In the genomic region with DNA sequence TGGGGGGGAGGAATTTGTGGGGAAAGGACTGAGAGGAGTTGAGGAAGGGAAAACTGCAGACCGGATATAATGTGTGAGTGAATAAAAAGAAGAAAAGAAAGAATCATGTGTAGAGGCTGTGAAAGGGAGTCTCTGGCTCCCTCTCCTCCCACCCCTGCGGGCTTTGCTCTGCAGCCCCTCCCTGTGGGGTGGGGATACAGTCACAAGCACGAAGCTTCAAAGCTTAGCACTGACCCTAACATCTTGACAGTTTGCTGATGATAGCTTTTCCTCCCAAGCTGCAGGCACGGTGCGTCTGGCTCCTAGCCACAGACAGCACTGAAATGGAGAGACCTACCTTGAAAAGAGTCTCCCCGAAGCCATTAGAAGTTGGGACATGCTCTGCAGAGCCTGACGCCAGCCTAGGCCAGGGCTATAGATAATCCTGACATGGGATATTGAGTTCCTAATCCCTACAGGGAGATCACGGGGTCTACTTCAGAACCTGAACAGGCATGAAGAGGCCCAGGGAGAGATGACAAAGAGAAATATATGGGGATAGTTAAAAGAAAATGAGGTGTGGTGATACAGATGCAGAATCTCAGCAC, we compare ENCODE assay signal across 27 mouse cellular contexts. TPM values are rescaled to one million over a fixed set of nuclear protein-coding genes. Genes with fewer than 3 reads are reported as not detected.
A peak's percentile ranks its signal among the peaks of the same experiment; 100 is the strongest.
DNase-seq lines count a peak whose midpoint lies in the region; ATAC-seq and TF ChIP-seq lines count a peak whose summit lies in the region.
"Had no signal": no experiment of that assay in that cellular context is flagged by ENCODE, and none has a peak within 500 bp of the region (broad histone marks: within the 10 kb centered on the region; RNA-seq: fewer than 3 reads in every experiment).

No protein-coding gene starts in this region.

- H3K9me3 ChIP-seq in kidney, embryonic 15.5 days (replicated peaks) = no peaks in the 10 kb centered on the region
- H3K9me3 ChIP-seq in stomach, postnatal 0 days (ENCODE audit: control insufficient read depth, low read length) = no peaks in the 10 kb centered on the region
- H3K9me3 ChIP-seq: forebrain, embryonic 15.5 days had no signal

- peak; percentile 55 for ATAC-seq in kidney, embryonic 15.5 days (replicated peaks; ENCODE audit: low FRiP score)
- ATAC-seq in stomach, postnatal 0 days (ENCODE audit: low FRiP score, low TSS enrichment) = peak; percentile 47; the same call in 1 of the 2 replicates
- ATAC-seq: forebrain, embryonic 15.5 days; hindbrain, postnatal 0 days had no signal

- H3K27me3 ChIP-seq in kidney, embryonic 15.5 days = no peaks in the 10 kb centered on the region
- no peaks in the 10 kb centered on the region for H3K27me3 ChIP-seq in kidney, adult 2 months (replicated peaks; ENCODE audit: control insufficient read depth, insufficient read depth, low read length)
- no peaks in the 10 kb centered on the region for H3K27me3 ChIP-seq in liver, adult 2 months (ENCODE audit: control insufficient read depth, insufficient read depth, low read length)
- no peaks in the 10 kb centered on the region for H3K27me3 ChIP-seq in stomach, postnatal 0 days (ENCODE audit: control insufficient read depth, insufficient read depth, low read length)
- H3K27me3 ChIP-seq: embryonic facial prominence, embryonic 12.5 days; forebrain, embryonic 15.5 days; heart, embryonic 15.5 days; hindbrain, embryonic 13.5 days had no signal

- 29% methylated on average over 8 of the region's 8 CpGs for WGBS in kidney, embryonic 15.5 days
- 28% methylated on average over 8 of the region's 8 CpGs for WGBS in kidney, adult 2 months
- 51% methylated on average over 8 of the region's 8 CpGs for WGBS in liver, adult 2 months
- WGBS in stomach, postnatal 0 days = 26% methylated on average over 8 of the region's 8 CpGs

- no peak for DNase-seq in kidney, adult 2 months
- peak; percentile 32 for DNase-seq in liver, adult 2 months (ENCODE audit: extremely low read depth, low read depth, low spot score)
- DNase-seq in liver = no peak
- peak; percentile 88 for DNase-seq in fat pad, adult 2 months (ENCODE audit: extremely low read depth, low read depth, low spot score)
- no peak for DNase-seq in stomach, postnatal 0 days (ENCODE audit: low spot score)
- DNase-seq in cerebellum, adult 11-12 months = no peak
- DNase-seq: adrenal gland, adult 8-10 months; adrenal gland, postnatal 36 days; cerebellum, adult 8-10 months; cerebellum, postnatal 14 days; embryo, embryonic 11 days; gastrocnemius, postnatal 36 days; heart, adult 18-20 months; heart, postnatal 14 days had no signal

- no peak for TF ChIP-seq CTCF in kidney, adult 2 months (conservative IDR thresholded peaks at IDR 0.05; ENCODE audit: insufficient read depth, insufficient read length, low read depth, low read length)
- no peak for TF ChIP-seq CTCF in liver, adult 2 months (IDR thresholded peaks at IDR 0.05; ENCODE audit: low read depth, low read length)
- TF ChIP-seq CTCF in stomach, postnatal 0 days (IDR thresholded peaks at IDR 0.05; ENCODE audit: low read depth) = no peak

- TF ChIP-seq POLR2A in kidney, adult 2 months (IDR thresholded peaks at IDR 0.05; ENCODE audit: low read depth, low read length) = no peak
- TF ChIP-seq POLR2A in liver, adult 2 months (IDR thresholded peaks at IDR 0.05; ENCODE audit: extremely low read depth, insufficient read depth, low read length) = no peak

- peaks cover 14% of the 10 kb centered on the region for H3K4me1 ChIP-seq in kidney, embryonic 15.5 days
- no peaks in the 10 kb centered on the region for H3K4me1 ChIP-seq in kidney, adult 2 months (ENCODE audit: control insufficient read depth, insufficient read depth, low read length)
- H3K4me1 ChIP-seq in liver, adult 2 months (ENCODE audit: control insufficient read depth, insufficient read depth, low read length) = peaks cover 4% of the 10 kb centered on the region; the same call in 1 of the 2 replicates
- no peaks in the 10 kb centered on the region for H3K4me1 ChIP-seq in stomach, postnatal 0 days (replicated peaks; ENCODE audit: control insufficient read depth, insufficient read depth)
- H3K4me1 ChIP-seq: embryonic facial prominence, embryonic 12.5 days; forebrain, embryonic 15.5 days; hindbrain, embryonic 13.5 days had no signal

- no peak overlapping the region; the same call in 1 of the 2 replicates for H3K27ac ChIP-seq in kidney, embryonic 15.5 days
- H3K27ac ChIP-seq in kidney, adult 2 months (ENCODE audit: insufficient read depth, low read depth, low read length) = no peak overlapping the region
- H3K27ac ChIP-seq in liver, adult 2 months (replicated peaks; ENCODE audit: insufficient read depth, low read depth, low read length) = no peak overlapping the region
- peak overlapping the region; percentile 58; the same call in 1 of the 2 replicates for H3K27ac ChIP-seq in stomach, postnatal 0 days (replicated peaks)
- H3K27ac ChIP-seq: embryonic facial prominence, embryonic 12.5 days; forebrain, embryonic 15.5 days; heart, embryonic 15.5 days; hindbrain, embryonic 13.5 days; hindbrain, postnatal 0 days had no signal

- no peaks in the 10 kb centered on the region for H3K36me3 ChIP-seq in kidney, embryonic 15.5 days
- H3K36me3 ChIP-seq in kidney, adult 2 months (ENCODE audit: control insufficient read depth, insufficient read depth, low read length) = no peaks in the 10 kb centered on the region
- peaks cover 27% of the 10 kb centered on the region for H3K36me3 ChIP-seq in liver, adult 2 months (ENCODE audit: control insufficient read depth, insufficient read depth, low read length)
- H3K36me3 ChIP-seq in stomach, postnatal 0 days (ENCODE audit: control insufficient read depth, insufficient read depth, low read length) = no peaks in the 10 kb centered on the region
- H3K36me3 ChIP-seq: embryonic facial prominence, embryonic 12.5 days; forebrain, embryonic 15.5 days; heart, embryonic 15.5 days; hindbrain, embryonic 13.5 days had no signal

- H3K4me2 ChIP-seq in kidney, embryonic 15.5 days = no peak overlapping the region
- no peak overlapping the region for H3K4me2 ChIP-seq in stomach, postnatal 0 days (replicated peaks; ENCODE audit: low read depth)
- H3K4me2 ChIP-seq: embryonic facial prominence, embryonic 12.5 days; forebrain, embryonic 15.5 days; heart, embryonic 11.5 days; heart, embryonic 15.5 days; hindbrain, embryonic 13.5 days had no signal

- no peak overlapping the region for H3K4me3 ChIP-seq in kidney, embryonic 15.5 days (replicated peaks)
- H3K4me3 ChIP-seq in kidney, adult 2 months (ENCODE audit: insufficient read depth, low read depth, low read length) = no peak overlapping the region
- no peak overlapping the region for H3K4me3 ChIP-seq in liver, adult 2 months (ENCODE audit: insufficient read depth, low read depth, low read length)
- no peak overlapping the region for H3K4me3 ChIP-seq in stomach, postnatal 0 days (ENCODE audit: low read depth, low read length)
- H3K4me3 ChIP-seq: embryonic facial prominence, embryonic 12.5 days; erythroblast, embryonic 14.5 days; forebrain, embryonic 15.5 days; heart, embryonic 15.5 days; hindbrain, embryonic 13.5 days had no signal

- H3K9ac ChIP-seq in kidney, embryonic 15.5 days = no peak overlapping the region
- H3K9ac ChIP-seq in liver, adult 2 months (ENCODE audit: low read depth, low read length) = no peak overlapping the region
- no peak overlapping the region for H3K9ac ChIP-seq in stomach, postnatal 0 days (ENCODE audit: low read length)
- H3K9ac ChIP-seq: embryonic facial prominence, embryonic 12.5 days; forebrain, embryonic 15.5 days; heart, embryonic 15.5 days; hindbrain, embryonic 13.5 days had no signal

- peak; percentile 13 for TF ChIP-seq EP300 in stomach, postnatal 0 days (optimal IDR thresholded peaks at IDR 0.05)

- H3K79me2 ChIP-seq in liver, adult 2 months (ENCODE audit: control insufficient read depth, insufficient read depth, low read length) = no peaks in the 10 kb centered on the region

RNA-seq across cellular contexts. Expression of a gene that starts 16.8 kb away (rescaled TPM):
- polyA plus RNA-seq in kidney, embryonic 15.5 days (2015; fragmentation: Nextera tagmentation; extraction: Ambion mirVana) = not detected in 2 replicates
- polyA plus RNA-seq in kidney, adult 2 months (2012; rRNA removed) = 5.3 and 6.5 TPM in 2 replicates
- total RNA-seq in liver, adult 2 months (2014; rRNA removed) = 643 and 658 TPM in 2 replicates
- polyA plus RNA-seq in liver, adult 2 months (2012; rRNA removed) = 1,932 and 2,426 TPM in 2 replicates
- polyA plus RNA-seq in stomach, postnatal 0 days (2015; fragmentation: Nextera tagmentation; extraction: Ambion mirVana) = 108 and 155 TPM in 2 replicates
- total RNA-seq: common myeloid progenitor, adult 5-6 weeks; ES-E14; hematopoietic stem cell, adult 5-6 weeks; hindbrain, postnatal 0 days had no signal
- polyA plus RNA-seq: erythroblast, embryonic 14.5 days; forebrain, embryonic 11.5 days; forebrain, embryonic 15.5 days; heart, embryonic 11.5 days had no signal

RNA-seq across cellular contexts. Expression of a gene that starts 17.0 kb away (rescaled TPM):
- polyA plus RNA-seq in kidney, embryonic 15.5 days (2015; fragmentation: Nextera tagmentation; extraction: Ambion mirVana) = 0.10 TPM in 1 of 2 replicates, not detected in the other
- not detected in 2 replicates for polyA plus RNA-seq in kidney, adult 2 months (2012; rRNA removed)
- not detected in 2 replicates for total RNA-seq in liver, adult 2 months (2014; rRNA removed)
- not detected in 2 replicates for polyA plus RNA-seq in liver, adult 2 months (2012; rRNA removed)
- 0.11 TPM in 1 of 2 replicates, not detected in the other for polyA plus RNA-seq in stomach, postnatal 0 days (2015; fragmentation: Nextera tagmentation; extraction: Ambion mirVana)
- total RNA-seq: adrenal gland, adult 8-10 months; adrenal gland, postnatal 36 days; common myeloid progenitor, adult 5-6 weeks; gastrocnemius, adult 8-10 months; gastrocnemius, postnatal 36 days; heart, adult 18-20 months; heart, postnatal 14 days; hematopoietic stem cell, adult 5-6 weeks; hindbrain, postnatal 0 days had no signal
- polyA plus RNA-seq: erythroblast, embryonic 14.5 days; heart, embryonic 11.5 days; heart, embryonic 15.5 days had no signal

RNA-seq across cellular contexts. Expression of a gene that starts 30.1 kb away (rescaled TPM):
- 65.4 and 74.9 TPM in 2 replicates for polyA plus RNA-seq in kidney, embryonic 15.5 days (2015; fragmentation: Nextera tagmentation; extraction: Ambion mirVana)
- 84.9 and 93.7 TPM in 2 replicates for polyA plus RNA-seq in kidney, adult 2 months (2012; rRNA removed)
- total RNA-seq in liver, adult 2 months (2014; rRNA removed) = 35.4 and 46.6 TPM in 2 replicates
- 98.2 and 99.3 TPM in 2 replicates for polyA plus RNA-seq in liver, adult 2 months (2012; rRNA removed)
- 51.0 and 53.4 TPM in 2 replicates for polyA plus RNA-seq in stomach, postnatal 0 days (2015; fragmentation: Nextera tagmentation; extraction: Ambion mirVana)

RNA-seq across cellular contexts. Expression of a gene that starts 42.2 kb away (rescaled TPM):
- polyA plus RNA-seq in kidney, embryonic 15.5 days (2015; fragmentation: Nextera tagmentation; extraction: Ambion mirVana) = 60.1 and 66.8 TPM in 2 replicates
- 55.9 and 57.4 TPM in 2 replicates for polyA plus RNA-seq in kidney, adult 2 months (2012; rRNA removed)
- total RNA-seq in liver, adult 2 months (2014; rRNA removed) = 8.7 and 10.1 TPM in 2 replicates
- 27.5 and 28.3 TPM in 2 replicates for polyA plus RNA-seq in liver, adult 2 months (2012; rRNA removed)
- polyA plus RNA-seq in stomach, postnatal 0 days (2015; fragmentation: Nextera tagmentation; extraction: Ambion mirVana) = 70.7 and 72.2 TPM in 2 replicates

RNA-seq across cellular contexts. Expression of a gene that starts 44.4 kb away (rescaled TPM):
- 1.3 TPM in 1 of 2 replicates, not detected in the other for polyA plus RNA-seq in kidney, embryonic 15.5 days (2015; fragmentation: Nextera tagmentation; extraction: Ambion mirVana)
- not detected in 2 replicates for polyA plus RNA-seq in kidney, adult 2 months (2012; rRNA removed)
- total RNA-seq in liver, adult 2 months (2014; rRNA removed) = 0.09 and 0.20 TPM in 2 replicates
- polyA plus RNA-seq in liver, adult 2 months (2012; rRNA removed) = 0.39 TPM in 1 of 2 replicates, not detected in the other
- not detected in 2 replicates for polyA plus RNA-seq in stomach, postnatal 0 days (2015; fragmentation: Nextera tagmentation; extraction: Ambion mirVana)
- total RNA-seq: adrenal gland, adult 8-10 months; adrenal gland, postnatal 36 days; common myeloid progenitor, adult 5-6 weeks; ES-E14; gastrocnemius, adult 8-10 months; gastrocnemius, postnatal 36 days; heart, adult 18-20 months; heart, postnatal 14 days; hematopoietic stem cell, adult 5-6 weeks; hindbrain, postnatal 0 days had no signal
- polyA plus RNA-seq: erythroblast, embryonic 14.5 days; forebrain, embryonic 15.5 days; heart, embryonic 15.5 days had no signal

Comparison
In these comparisons a context has a peak if more than half of its experiments do, and no peak if none do; other contexts are left out.
1. DNase-seq: peak in liver, adult 2 months (single experiment) and fat pad, adult 2 months (single experiment); none in kidney, adult 2 months (single experiment), liver (single experiment), stomach, postnatal 0 days (single experiment) and cerebellum, adult 11-12 months (single experiment).
2. RNA of a gene that starts 16.8 kb away (polyA plus RNA-seq): 1,932 to 2,426 TPM in liver, adult 2 months; 108 to 155 TPM in stomach, postnatal 0 days, 5.3 to 6.5 TPM in kidney, adult 2 months and not detected in kidney, embryonic 15.5 days; every median in the first group is over 10 times any median in the second.